Mouse (Mus musculus) liver, postnatal 0 days (tissue): ENCODE results near the gene Xrcc4.

Experiments used
- CTCF ChIP-seq: sonication (generic); IDR thresholded peaks from 2 replicates; pipeline ENCODE4 v1.5.1; 2016; ENCODE audit warnings: antibody characterized with exemption, low read depth
- EP300 ChIP-seq: IDR thresholded peaks from 2 replicates; pipeline ENCODE4 v1.6.1; 2016; ENCODE audit warnings: antibody characterized with exemption, low read depth, mild to moderate bottlenecking

GRCm38 (mm10) chr13:89777146-89777545 lies 312.3 kb downstream of the Xrcc4 start:
- TF ChIP-seq EP300, result no peak
- TF ChIP-seq CTCF, result no peak
